Mouse (Mus musculus) ES-Bruce4 (cell line): ENCODE measurements around the gene Mcf2l.

ENCODE experiments used
- CTCF ChIP-seq: IDR thresholded peaks from one replicate; pipeline ENCODE4 v1.8.1; 2011; ENCODE audit warnings: low read depth, low read length
- EP300 ChIP-seq: IDR thresholded peaks from 2 replicates; pipeline ENCODE4 v1.6.1; 2011; ENCODE audit warnings: low read depth, low read length; ENCODE audit not compliant: insufficient read depth
- POLR2A ChIP-seq: IDR thresholded peaks from one replicate; pipeline ENCODE4 v1.8.1; 2011; ENCODE audit warnings: low read length; ENCODE audit not compliant: insufficient read depth

DNA sequence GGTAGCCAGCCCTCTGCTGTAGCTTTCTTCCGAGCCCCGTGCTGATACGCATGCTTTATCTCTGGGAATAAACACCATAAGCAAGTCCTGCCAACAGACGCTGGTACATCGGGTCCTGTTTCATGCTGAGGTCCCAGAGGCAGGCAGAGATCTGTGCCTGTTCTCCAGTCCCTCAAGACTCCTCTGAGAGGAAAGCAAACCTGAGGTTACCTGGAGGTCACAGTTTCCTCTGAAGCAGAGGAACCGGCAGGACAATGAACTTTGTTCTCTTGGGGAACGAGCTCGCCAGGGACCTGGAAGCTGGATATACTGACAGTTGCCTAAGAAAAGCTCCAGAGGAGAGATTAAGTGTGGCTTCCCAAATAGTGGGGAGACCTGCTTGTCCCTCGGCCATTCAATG lies 24.2 kb downstream of the Mcf2l start:
- no peak for TF ChIP-seq CTCF
- TF ChIP-seq POLR2A: no peak
- no peak for TF ChIP-seq EP300
